Mouse (Mus musculus): ENCODE measurements around the gene Inafm1. TPM values are rescaled to one million over a fixed set of nuclear protein-coding genes. Genes with fewer than 3 reads are reported as not detected.

Inafm1 gene
- polyA plus RNA-seq, 1 experiment from 2014 or later = 39.3 TPM

DNA sequence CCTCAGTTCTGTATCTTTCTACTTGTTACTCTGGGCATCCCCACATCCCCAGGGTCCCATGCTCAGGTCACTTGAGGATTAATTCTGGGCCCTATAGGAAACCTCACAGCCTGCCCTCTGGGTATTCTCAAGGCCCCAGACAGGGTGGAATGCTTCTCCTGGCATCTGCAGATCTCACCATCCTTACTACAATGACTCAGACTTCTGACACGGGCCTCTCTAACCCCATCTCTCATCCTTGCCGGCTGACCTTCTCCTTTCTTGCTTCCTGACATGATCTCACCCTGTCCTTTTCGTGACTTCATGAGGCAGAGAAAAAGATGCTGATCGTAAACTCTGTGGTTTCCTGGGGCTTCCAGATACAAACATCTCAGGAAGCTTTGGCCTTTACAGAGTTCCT lies 19.2 kb downstream of the Inafm1 start:
- Histone ChIP-seq H3K4me3 (no peak overlapping the region), H3K27ac (replicated peaks) (no peak overlapping the region), H3K4me1 (replicated peaks) (no peaks in the 10 kb centered on the region), H3K36me3 (no peaks in the 10 kb centered on the region), H3K4me2 (no peak overlapping the region), H3K27me3 (no peaks in the 10 kb centered on the region), H3K9me3 (no peaks in the 10 kb centered on the region), H3K9ac (no peak overlapping the region)
- no peak for ATAC-seq (ENCODE audit: low read depth)
- 60% methylated on average over 4 of the region's 4 CpGs for WGBS

- 89% methylated on average over 5 of the region's 5 CpGs for WGBS
- no peak for ATAC-seq (ENCODE audit: low read depth)
Observed at GRCm38 (mm10) chr7:16250687-16251086, 22.7 kb downstream of the Inafm1 start.

DNA sequence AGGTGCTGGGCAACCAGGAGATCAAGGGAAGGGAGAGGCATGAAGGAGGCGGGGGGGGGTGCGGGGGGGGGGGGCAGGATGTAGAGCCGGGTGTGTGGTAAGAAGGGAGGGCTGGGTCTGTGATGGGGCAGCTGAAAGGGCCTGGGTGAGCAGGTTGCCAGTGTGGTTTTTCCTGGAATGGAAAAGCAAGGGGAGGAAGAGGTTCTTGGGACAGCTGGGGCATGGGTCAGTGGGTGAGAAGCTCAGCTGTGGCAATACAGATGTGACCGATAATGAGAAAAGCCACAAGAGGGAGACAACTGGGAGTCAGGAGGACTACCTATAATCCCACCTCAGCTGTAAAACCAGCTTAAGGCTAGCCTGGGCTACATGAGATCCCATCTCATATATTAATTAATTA lies 27.5 kb downstream of the Inafm1 start:
- no peaks in the 10 kb centered on the region for H3K9me3 ChIP-seq
- no peak for ATAC-seq (ENCODE audit: low read depth)
- no peak overlapping the region for H3K9ac ChIP-seq
- no peak overlapping the region for H3K27ac ChIP-seq (replicated peaks)
- H3K4me3 ChIP-seq = no peak overlapping the region
- H3K27me3 ChIP-seq = no peaks in the 10 kb centered on the region
- H3K4me1 ChIP-seq (replicated peaks) = no peaks in the 10 kb centered on the region
- H3K4me2 ChIP-seq = no peak overlapping the region
- H3K36me3 ChIP-seq = no peaks in the 10 kb centered on the region
- 45% methylated on average over 2 of the region's 4 CpGs for WGBS

More at GRCm38 (mm10) chr7:16250687-16251086, 22.7 kb downstream of the Inafm1 start:
- H3K4me1 ChIP-seq (replicated peaks) = no peaks in the 10 kb centered on the region
- no peak overlapping the region for H3K4me3 ChIP-seq
- no peak overlapping the region for H3K27ac ChIP-seq (replicated peaks)
- no peaks in the 10 kb centered on the region for H3K27me3 ChIP-seq
- no peaks in the 10 kb centered on the region for H3K9me3 ChIP-seq
- no peak overlapping the region for H3K4me2 ChIP-seq
- H3K36me3 ChIP-seq = no peaks in the 10 kb centered on the region
- no peak overlapping the region for H3K9ac ChIP-seq

DNA sequence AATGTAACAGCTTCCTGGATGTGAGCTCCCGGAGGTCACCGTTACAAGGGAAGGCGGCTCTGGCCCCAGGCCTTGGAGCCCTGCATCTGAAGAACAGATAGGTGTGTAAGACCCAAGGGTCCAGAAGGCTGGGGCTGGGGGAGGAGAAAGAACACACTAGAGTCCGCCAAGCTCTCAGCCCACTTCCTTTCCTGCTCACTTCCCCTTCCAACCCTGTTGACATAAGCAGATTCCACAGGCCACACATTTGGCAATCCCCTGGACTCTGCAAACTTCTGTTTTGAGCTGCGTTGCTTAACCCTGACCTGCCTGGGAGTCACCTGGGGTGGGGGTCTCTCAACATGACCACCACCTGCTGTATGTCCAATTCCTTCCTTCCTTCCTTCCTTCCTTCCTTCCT lies 29.4 kb downstream of the Inafm1 start, which contains the start of gene C5ar2:
TSS of gene C5ar2 (minus strand) at position 88 of the 400 bp plus-strand sequence.
- no peak for ATAC-seq (ENCODE audit: low read depth)
- H3K9ac ChIP-seq = no peak within 1 kb of the TSS
- no peak within 1 kb of the TSS for H3K4me3 ChIP-seq
- H3K27me3 ChIP-seq = no peaks in the 10 kb centered on the region
- no peaks in the 10 kb centered on the region for H3K36me3 ChIP-seq
- H3K9me3 ChIP-seq = no peaks in the 10 kb centered on the region
- WGBS = 87% methylated on average over 5 of the region's 5 CpGs
- no peaks in the 10 kb centered on the region for H3K4me1 ChIP-seq (replicated peaks)
- H3K4me2 ChIP-seq = no peak within 1 kb of the TSS
- H3K27ac ChIP-seq (replicated peaks) = no peak within 1 kb of the TSS

GRCm38 (mm10) chr7:16242198-16242597 lies 31.2 kb downstream of the Inafm1 start:
- no peaks in the 10 kb centered on the region for H3K9me3 ChIP-seq

DNA sequence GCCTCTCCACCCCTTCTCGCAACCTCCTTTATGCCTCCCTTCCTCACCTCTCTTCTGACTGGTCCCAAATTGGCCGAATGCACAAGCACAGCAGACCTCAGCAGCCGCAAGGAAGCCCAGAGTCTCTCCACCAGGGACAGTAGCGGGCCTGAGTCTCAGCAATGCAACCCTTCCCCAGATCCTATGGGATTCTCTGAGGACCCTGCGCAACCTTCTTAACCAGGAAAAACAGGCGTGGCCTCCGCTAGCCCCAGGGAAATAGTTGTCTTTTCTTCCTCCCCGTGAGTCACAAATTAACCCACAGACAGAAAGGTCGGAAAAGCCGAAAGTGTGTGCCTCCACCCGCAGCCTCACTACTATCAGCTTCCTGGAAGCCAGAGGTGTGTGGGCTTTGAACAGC lies 31.6 kb downstream of the Inafm1 start:
- no peak overlapping the region for H3K4me3 ChIP-seq
- WGBS = 60% methylated on average over 11 of the region's 11 CpGs
- no peak overlapping the region for H3K27ac ChIP-seq (replicated peaks)
- no peaks in the 10 kb centered on the region for H3K36me3 ChIP-seq
- no peaks in the 10 kb centered on the region for H3K9me3 ChIP-seq
- no peak for ATAC-seq (ENCODE audit: low read depth)
- no peaks in the 10 kb centered on the region for H3K4me1 ChIP-seq (replicated peaks)
- no peaks in the 10 kb centered on the region for H3K27me3 ChIP-seq
- H3K4me2 ChIP-seq = no peak overlapping the region
- no peak overlapping the region for H3K9ac ChIP-seq

More at GRCm38 (mm10) chr7:16242198-16242597, 31.2 kb downstream of the Inafm1 start:
- ATAC-seq (ENCODE audit: low read depth) = no peak
- Histone ChIP-seq H3K27me3 (no peaks in the 10 kb centered on the region), H3K36me3 (no peaks in the 10 kb centered on the region), H3K27ac (replicated peaks) (no peak overlapping the region), H3K9ac (no peak overlapping the region), H3K4me1 (replicated peaks) (no peaks in the 10 kb centered on the region), H3K4me2 (no peak overlapping the region), H3K4me3 (no peak overlapping the region)
- WGBS = 91% methylated on average over 6 of the region's 6 CpGs

DNA sequence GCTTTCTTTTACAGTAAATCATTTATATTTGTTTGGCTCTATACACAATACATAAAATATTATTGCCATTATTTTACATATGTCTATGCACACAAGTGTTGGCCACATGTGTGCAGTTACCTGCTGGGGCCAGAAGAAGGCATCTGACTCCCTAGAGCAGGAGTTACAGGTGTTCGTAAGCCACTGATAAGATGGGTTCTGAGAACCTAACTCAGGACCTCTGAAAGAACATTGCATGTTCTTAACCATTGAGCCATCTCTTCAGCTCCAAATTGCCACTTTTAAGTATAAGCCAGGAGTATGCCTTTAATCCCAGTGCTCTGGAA lies 32.5 kb downstream of the Inafm1 start:
- no peaks in the 10 kb centered on the region for H3K9me3 ChIP-seq
- H3K4me1 ChIP-seq (replicated peaks) = no peaks in the 10 kb centered on the region
- H3K4me3 ChIP-seq = no peak overlapping the region
- H3K36me3 ChIP-seq = no peaks in the 10 kb centered on the region
- no peak overlapping the region for H3K9ac ChIP-seq
- no peaks in the 10 kb centered on the region for H3K27me3 ChIP-seq
- H3K4me2 ChIP-seq = no peak overlapping the region
- 94% methylated on average over 1 of the region's 1 CpGs for WGBS
- H3K27ac ChIP-seq (replicated peaks) = no peak overlapping the region
- ATAC-seq (ENCODE audit: low read depth) = no peak

GRCm38 (mm10) chr7:16240281-16240977 lies 33.0 kb downstream of the Inafm1 start:
- Histone ChIP-seq H3K4me2 (no peak overlapping the region), H3K36me3 (no peaks in the 10 kb centered on the region), H3K9ac (no peak overlapping the region), H3K4me3 (no peak overlapping the region), H3K4me1 (replicated peaks) (no peaks in the 10 kb centered on the region), H3K27me3 (no peaks in the 10 kb centered on the region), H3K9me3 (no peaks in the 10 kb centered on the region), H3K27ac (replicated peaks) (no peak overlapping the region)
- ATAC-seq (ENCODE audit: low read depth) = no peak
- WGBS = 85% methylated on average over 7 of the region's 7 CpGs

- no peaks in the 10 kb centered on the region for H3K4me1 ChIP-seq (replicated peaks)
- no peaks in the 10 kb centered on the region for H3K36me3 ChIP-seq
- 53% methylated on average over 9 of the region's 9 CpGs for WGBS
- H3K9me3 ChIP-seq = no peaks in the 10 kb centered on the region
- no peaks in the 10 kb centered on the region for H3K27me3 ChIP-seq
- H3K9ac ChIP-seq = no peak overlapping the region
- ATAC-seq (ENCODE audit: low read depth) = no peak
- H3K27ac ChIP-seq (replicated peaks) = no peak overlapping the region
- no peak overlapping the region for H3K4me3 ChIP-seq
- H3K4me2 ChIP-seq = no peak overlapping the region
Observed at GRCm38 (mm10) chr7:16239554-16239997, 33.8 kb downstream of the Inafm1 start.

GRCm38 (mm10) chr7:16229869-16230268 lies 43.5 kb downstream of the Inafm1 start:
- no peak overlapping the region for H3K9ac ChIP-seq
- H3K27me3 ChIP-seq = no peaks in the 10 kb centered on the region
- H3K9me3 ChIP-seq = no peaks in the 10 kb centered on the region
- no peaks in the 10 kb centered on the region for H3K36me3 ChIP-seq
- H3K27ac ChIP-seq (replicated peaks) = no peak overlapping the region
- no peak for ATAC-seq (ENCODE audit: low read depth)
- no peak overlapping the region for H3K4me2 ChIP-seq
- H3K4me3 ChIP-seq = no peak overlapping the region
- H3K4me1 ChIP-seq (replicated peaks) = no peaks in the 10 kb centered on the region
- WGBS = 55% methylated on average over 5 of the region's 5 CpGs

Other genes starting within 250 kb of the Inafm1 start
- 8.4 and 9.2 TPM in 2 replicates for gene Bicra, start 225.7 kb downstream of the Inafm1 start, polyA plus RNA-seq (2015; fragmentation: Nextera tagmentation; extraction: Ambion mirVana)
- 0.04 and 0.10 TPM in 2 replicates for gene Zfp541, start 211.8 kb downstream of the Inafm1 start, polyA plus RNA-seq (2015; fragmentation: Nextera tagmentation; extraction: Ambion mirVana)
- 235 and 247 TPM in 2 replicates for gene Napa, start 175.2 kb downstream of the Inafm1 start, polyA plus RNA-seq (2015; fragmentation: Nextera tagmentation; extraction: Ambion mirVana)
- 37.9 and 41.4 TPM in 2 replicates for gene Kptn, start 153.7 kb downstream of the Inafm1 start, polyA plus RNA-seq (2015; fragmentation: Nextera tagmentation; extraction: Ambion mirVana)
- 1.1 and 1.4 TPM in 2 replicates for gene Slc8a2, start 143.8 kb downstream of the Inafm1 start, polyA plus RNA-seq (2015; fragmentation: Nextera tagmentation; extraction: Ambion mirVana)
- 139 and 161 TPM in 2 replicates for gene Meis3, start 98.5 kb downstream of the Inafm1 start, polyA plus RNA-seq (2015; fragmentation: Nextera tagmentation; extraction: Ambion mirVana)
- gene Dhx34, start 51.6 kb downstream of the Inafm1 start, polyA plus RNA-seq (2015; fragmentation: Nextera tagmentation; extraction: Ambion mirVana) = 11.3 and 13.2 TPM in 2 replicates
- gene C5ar2, start 29.5 kb downstream of the Inafm1 start, polyA plus RNA-seq (2015; fragmentation: Nextera tagmentation; extraction: Ambion mirVana) = 0.15 TPM in 1 of 2 replicates, not detected in the other
- 2.3 and 2.8 TPM in 2 replicates for gene C5ar1, start 14.1 kb downstream of the Inafm1 start, polyA plus RNA-seq (2015; fragmentation: Nextera tagmentation; extraction: Ambion mirVana)
- gene Ccdc9, start 13.2 kb upstream of the Inafm1 start, polyA plus RNA-seq (2015; fragmentation: Nextera tagmentation; extraction: Ambion mirVana) = 31.2 and 35.4 TPM in 2 replicates
- 22.4 and 22.8 TPM in 2 replicates for gene Bbc3, start 34.8 kb upstream of the Inafm1 start, polyA plus RNA-seq (2015; fragmentation: Nextera tagmentation; extraction: Ambion mirVana)
- 264 and 281 TPM in 2 replicates for gene Sae1, start 114.2 kb upstream of the Inafm1 start, polyA plus RNA-seq (2015; fragmentation: Nextera tagmentation; extraction: Ambion mirVana)
- 16.8 and 19.9 TPM in 2 replicates for gene Zc3h4, start 127.3 kb upstream of the Inafm1 start, polyA plus RNA-seq (2015; fragmentation: Nextera tagmentation; extraction: Ambion mirVana)
- 54.6 and 59.0 TPM in 2 replicates for gene Tmem160, start 179.2 kb upstream of the Inafm1 start, polyA plus RNA-seq (2015; fragmentation: Nextera tagmentation; extraction: Ambion mirVana)
- 1.6 and 1.7 TPM in 2 replicates for gene Npas1, start 204.1 kb upstream of the Inafm1 start, polyA plus RNA-seq (2015; fragmentation: Nextera tagmentation; extraction: Ambion mirVana)

Data from neural tube, embryonic 13.5 days (tissue).